Mouse (Mus musculus) layer of hippocampus, adult 2 months (tissue): ENCODE results near the gene Rnf135. TPM values are rescaled to one million over a fixed set of nuclear protein-coding genes. Genes with fewer than 3 reads are reported as not detected.
"Not testable (repeated sequence)": the region's sequence is repeated elsewhere in the genome, so short reads cannot be mapped to it uniquely, and the experiment has no call there.

Experiments used
- DNase-seq, 2 experiments: peaks; one replicate each; pipeline ENCODE4 v3.0.0; 2022; ENCODE audit warnings: low spot score in 2 of 2
- H3K27ac ChIP-seq: fragments of 200-600 bp; 2 replicates; pipeline ENCODE4 v1.8.1; 2022
- H3K4me3 ChIP-seq: fragments of 200-600 bp; 2 replicates; pipeline ENCODE4 v1.8.1; 2022; ENCODE audit warnings: mild to moderate bottlenecking
- CTCF ChIP-seq: fragments of 200-600 bp; conservative IDR thresholded peaks from 2 replicates; pipeline ENCODE4 v1.8.1; 2022; ENCODE audit warnings: antibody characterized with exemption, mild to moderate bottlenecking, moderate library complexity
- long read RNA-seq, 2 experiments: library from polyadenylated mRNA; stranded (forward); transcript quantifications; one replicate each; pipeline ENCODE4 v2.0.0; 2021; ENCODE audit warnings: borderline mapping rate in 2 of 2
- total RNA-seq, 2 experiments: library from RNA; stranded (reverse); gene quantifications; 2 replicates each; pipeline ENCODE4 v1.2.3; 2021

Rnf135 gene
- 1 to 10 TPM; 4.1 to 4.9 TPM for total RNA-seq
- long read RNA-seq, experiment 1, transcript Rnf135-201 (5 exons, 1,984 nt), result major isoform, 7 of 12 reads
- long read RNA-seq, experiment 1, partial matches to known transcripts, result 1 of 12 reads
- long read RNA-seq, experiment 1, other reads (novel, unspliced or antisense), result 4 of 12 reads
- long read RNA-seq, experiment 2, partial matches to known transcripts, result 0 of 9 reads
- long read RNA-seq, experiment 2, other reads (novel, unspliced or antisense), result 6 of 9 reads

DNA sequence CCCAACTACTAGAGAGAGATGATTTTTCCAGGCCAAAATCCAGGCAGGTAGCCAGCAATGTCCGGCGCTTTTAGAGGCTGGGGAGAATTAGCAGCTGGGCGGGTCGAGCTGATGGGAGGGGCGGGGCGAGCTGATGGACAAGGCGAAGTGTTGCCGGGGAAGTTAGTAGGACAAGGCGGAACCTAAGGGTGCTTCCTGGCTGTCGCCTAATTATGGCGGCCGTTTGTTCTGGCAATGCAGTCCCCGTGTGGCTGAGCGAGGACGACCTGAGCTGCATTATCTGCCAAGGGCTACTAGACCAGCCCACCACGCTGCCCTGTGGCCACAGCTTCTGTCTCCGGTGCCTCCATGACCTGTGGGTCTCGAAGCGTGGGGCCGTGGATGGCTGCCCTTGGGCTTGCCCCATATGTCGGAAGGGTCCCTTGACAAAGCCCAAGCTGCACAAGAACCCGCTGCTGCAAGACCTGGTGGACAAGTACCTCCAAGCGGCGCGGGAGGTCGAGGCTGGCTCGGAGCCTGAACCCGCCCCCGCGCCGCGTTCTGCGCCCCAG is at the start of gene Rnf135:
TSS of gene Rnf135 (plus strand) at position 147 of the 551 bp plus-strand sequence.
- peak within 1 kb of the TSS; percentile 65 for H3K4me3 ChIP-seq
- DNase-seq, result peak; percentile 68 to 84
- peak within 1 kb of the TSS; percentile 96 for H3K27ac ChIP-seq
- TF ChIP-seq CTCF, result no peak

- Histone ChIP-seq H3K4me3 (no peak overlapping the region), H3K27ac (peak overlapping the region; percentile 23; the same call in 1 of the 2 replicates)
- DNase-seq, result peak in 1 of 2 experiments; percentile 29
- no peak for TF ChIP-seq CTCF
Observed at GRCm38 (mm10) chr11:80134744-80135143, 48.9 kb upstream of the Rnf135 start.

DNA sequence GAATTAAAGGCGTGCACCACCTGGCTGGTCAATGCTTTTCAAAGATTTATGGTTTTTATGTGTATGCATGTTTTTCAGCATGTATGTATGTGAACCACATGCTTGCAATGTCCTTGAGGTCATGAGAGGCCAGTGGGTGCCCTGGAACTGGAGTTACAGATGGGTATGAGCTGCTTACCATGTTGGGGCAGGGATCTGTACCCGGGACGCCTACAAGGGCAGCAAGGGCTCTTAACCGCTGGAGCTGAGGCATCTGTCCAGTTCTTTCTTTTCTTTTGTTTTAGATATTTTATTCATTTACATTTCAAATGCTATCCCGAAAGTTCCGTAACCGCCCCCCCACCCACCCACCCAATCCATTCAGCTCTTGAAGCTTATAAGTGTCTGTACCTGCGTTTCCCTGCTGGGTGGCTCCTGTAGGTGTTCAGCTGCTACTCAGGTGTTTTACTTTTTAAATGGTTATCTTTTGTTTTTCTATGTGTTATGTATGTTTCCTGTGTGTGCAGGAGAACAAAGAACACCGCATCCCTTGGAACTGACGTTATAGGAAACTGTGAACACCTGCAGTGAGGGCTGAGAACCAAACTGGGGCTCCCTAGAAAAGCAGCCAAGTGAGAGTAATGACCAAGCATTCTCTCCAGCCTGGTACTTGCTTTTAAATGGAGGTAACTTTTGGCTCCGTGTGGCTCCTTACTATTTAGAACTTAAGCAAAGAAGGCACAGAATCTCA is 47.5 kb upstream of the Rnf135 start:
- Histone ChIP-seq H3K27ac (peak overlapping the region; percentile 41), H3K4me3 (no peak overlapping the region)
- no peak for TF ChIP-seq CTCF
- no peak for DNase-seq

- TF ChIP-seq CTCF, result no peak
- H3K27ac ChIP-seq, result peak overlapping the region; percentile 62; the same call in 1 of the 2 replicates
- H3K4me3 ChIP-seq, result no peak overlapping the region
- peak in 1 of 2 experiments; percentile 41 for DNase-seq
Observed at GRCm38 (mm10) chr11:80136786-80137185, 46.9 kb upstream of the Rnf135 start.

DNA sequence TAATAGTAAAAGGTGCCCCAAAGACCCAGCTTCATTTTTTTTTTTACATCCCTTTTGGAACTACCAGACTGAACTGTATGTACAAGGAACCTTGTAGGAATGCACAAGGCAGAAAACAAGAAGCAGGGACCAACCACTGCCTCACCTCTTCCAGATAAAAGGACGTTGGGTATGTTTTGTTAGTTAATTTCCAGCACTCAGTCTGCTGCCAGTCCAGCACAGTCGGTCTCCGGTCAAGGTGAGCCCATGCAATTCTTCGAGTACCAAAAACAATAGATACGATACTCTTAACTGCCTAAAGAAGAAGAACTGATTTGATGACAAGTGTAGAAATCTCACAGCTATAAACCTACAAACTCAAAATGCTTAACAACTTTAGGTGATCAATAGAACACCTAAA is 45.9 kb upstream of the Rnf135 start:
- no peak for TF ChIP-seq CTCF
- Histone ChIP-seq H3K27ac (no peak overlapping the region), H3K4me3 (no peak overlapping the region)
- DNase-seq, result no peak

DNA sequence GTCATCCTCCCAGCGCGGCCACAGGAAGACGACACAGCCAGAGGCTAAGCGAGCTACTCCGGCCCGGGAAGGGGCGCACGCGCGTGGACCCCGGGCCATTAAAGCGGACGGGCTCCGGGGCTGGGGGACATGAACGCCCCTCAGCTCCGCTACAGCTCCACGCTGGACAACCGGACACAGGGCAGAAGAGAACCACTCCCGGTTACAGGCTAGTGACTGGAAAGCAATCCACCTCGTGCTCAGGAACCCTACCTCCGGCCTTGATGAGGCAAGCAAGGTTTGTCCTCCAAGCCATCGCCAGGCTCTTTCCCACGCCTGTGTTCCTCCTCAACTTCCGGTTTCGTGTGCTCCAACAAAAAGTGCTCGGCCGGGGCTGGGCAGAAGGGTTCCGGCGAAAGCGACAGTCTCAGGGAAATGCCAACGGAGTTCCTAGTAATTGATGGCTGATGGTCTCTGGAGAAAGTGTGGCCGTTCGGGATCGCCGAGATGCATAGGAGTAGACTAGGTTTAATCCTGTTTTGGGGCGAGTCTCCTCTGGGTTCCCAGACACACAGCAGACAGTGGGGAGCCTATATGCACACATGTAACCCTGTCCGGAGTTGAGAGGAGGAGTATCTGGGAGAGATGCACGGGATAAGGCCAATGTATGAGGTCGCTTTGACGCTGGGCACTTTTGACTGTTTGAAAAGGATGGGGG is 41.7 kb upstream of the Rnf135 start, which contains the start of gene Tefm:
TSS of gene Tefm (minus strand) at position 351 of the 697 bp plus-strand sequence.
- DNase-seq, result peak; percentile 83 to 91
- peak within 1 kb of the TSS; percentile 95 for H3K27ac ChIP-seq
- H3K4me3 ChIP-seq, result peak within 1 kb of the TSS; percentile 81
- no peak for TF ChIP-seq CTCF

- H3K4me3 ChIP-seq, result no peak overlapping the region; the same call in 1 of the 2 replicates
Observed at GRCm38 (mm10) chr11:80142872-80143271, 40.8 kb upstream of the Rnf135 start.

DNA sequence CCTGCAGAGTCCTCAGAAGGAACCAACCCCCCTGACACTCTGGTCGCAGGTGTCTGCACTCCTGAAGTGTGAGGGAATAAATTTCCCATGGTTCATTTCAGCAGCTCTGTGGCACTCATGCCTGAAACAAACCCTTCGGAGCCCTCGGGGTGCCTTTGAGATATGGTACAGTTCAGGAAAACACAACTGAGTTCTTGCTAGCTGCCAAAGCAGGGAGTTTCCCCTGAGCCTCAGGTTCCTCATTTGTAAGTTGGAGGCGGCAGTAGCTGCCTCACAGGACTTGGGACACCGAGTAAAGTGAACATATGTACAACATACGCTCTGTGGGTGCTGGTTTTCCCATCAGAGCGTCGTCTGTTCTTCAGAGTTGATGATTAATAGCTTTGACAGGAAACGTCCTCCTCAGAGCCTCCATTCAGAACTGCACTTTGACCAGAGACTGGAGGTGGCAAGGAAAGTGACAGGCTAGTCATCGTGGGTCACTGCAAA is 37.8 kb upstream of the Rnf135 start:
- peak in 1 of 2 experiments; percentile 22 for DNase-seq
- H3K4me3 ChIP-seq, result no peak overlapping the region
- H3K27ac ChIP-seq, result peak overlapping the region; percentile 49; the same call in 1 of the 2 replicates
- no peak for TF ChIP-seq CTCF

More at GRCm38 (mm10) chr11:80142872-80143271, 40.8 kb upstream of the Rnf135 start:
- no peak for TF ChIP-seq CTCF
- DNase-seq, result no peak
- H3K27ac ChIP-seq, result no peak overlapping the region

DNA sequence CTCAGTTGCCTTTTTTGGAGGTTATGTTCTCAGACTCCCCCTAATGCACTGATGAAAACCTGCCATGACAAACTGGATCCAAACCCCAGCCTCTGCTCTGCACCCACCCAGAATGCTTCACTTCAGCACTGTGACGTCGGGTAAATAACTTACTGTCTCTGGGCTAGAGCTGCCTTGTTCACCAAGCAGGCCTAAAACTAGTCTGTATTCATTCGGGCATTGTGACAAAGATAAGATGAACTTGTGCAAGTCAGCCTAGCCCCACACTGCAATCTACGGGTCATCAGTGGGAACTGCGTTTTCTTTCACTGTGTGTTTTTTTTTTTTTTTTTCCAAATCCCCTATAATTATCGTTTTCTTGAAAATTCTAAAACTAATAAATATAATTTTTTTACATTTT is 35.9 kb upstream of the Rnf135 start:
- peak; percentile 24; the same call in 1 of the 2 replicates for TF ChIP-seq CTCF
- no peak for DNase-seq
- no peak overlapping the region for H3K27ac ChIP-seq
- H3K4me3 ChIP-seq, result no peak overlapping the region

- no peak for DNase-seq
- Histone ChIP-seq H3K4me3 (no peak overlapping the region), H3K27ac (no peak overlapping the region)
- no peak for TF ChIP-seq CTCF
Observed at GRCm38 (mm10) chr11:80148313-80148712, 35.3 kb upstream of the Rnf135 start.

- H3K4me3 ChIP-seq, DNase-seq, H3K27ac ChIP-seq: not testable (repeated sequence)
Observed at GRCm38 (mm10) chr11:80148974-80149373, 34.7 kb upstream of the Rnf135 start.

DNA sequence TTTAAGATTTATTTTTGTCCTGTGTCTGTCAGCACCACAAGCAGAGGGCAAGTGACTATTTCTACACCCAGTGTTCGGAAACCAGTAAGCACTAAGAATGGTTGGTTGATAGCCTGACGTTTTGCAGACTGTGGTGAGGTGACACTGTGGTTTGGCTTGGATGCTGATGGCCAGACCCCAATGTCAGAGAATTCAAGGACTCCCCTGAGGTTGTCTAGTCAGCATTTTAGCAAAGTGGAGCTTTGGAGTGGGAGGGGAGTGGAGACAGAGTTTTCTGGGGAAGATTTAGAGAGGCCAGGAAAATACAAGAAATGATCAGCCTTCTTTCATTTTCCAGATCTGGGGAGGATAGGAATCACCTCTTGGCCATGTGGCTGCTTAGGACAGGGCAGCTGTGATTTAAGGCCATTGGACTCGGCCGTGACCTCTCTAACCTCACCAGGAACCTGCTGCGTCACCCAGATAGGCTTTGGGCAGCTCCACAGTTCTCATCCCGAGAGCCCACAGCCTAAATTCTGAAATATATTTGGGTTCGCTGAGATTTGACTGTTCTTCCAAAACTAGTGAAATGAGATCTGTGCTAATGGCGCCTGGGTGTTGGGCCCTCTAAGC is 34.1 kb upstream of the Rnf135 start:
- DNase-seq, result no peak
- no peak for TF ChIP-seq CTCF
- Histone ChIP-seq H3K4me3 (no peak overlapping the region), H3K27ac (no peak overlapping the region)
